Mouse (Mus musculus): ENCODE results near the gene Limk2. TPM values are rescaled to one million over a fixed set of nuclear protein-coding genes. Genes with fewer than 3 reads are reported as not detected.

Limk2 gene
- total RNA-seq, 2 experiments from 2014 or later, result 82.9 to 103 TPM

- DNase-seq (ENCODE audit: low spot score in 2 of 2), result no peak
- intact Hi-C loops (cut with DNase I), result no loop called here
Observed at GRCm38 (mm10) chr11:3344916-3345315, 64.1 kb downstream of the Limk2 start.

- intact Hi-C loops (cut with DNase I), result no loop called here
- DNase-seq (ENCODE audit: low spot score in 2 of 2), result no peak
Observed at GRCm38 (mm10) chr11:3341476-3341875, 67.5 kb downstream of the Limk2 start.

GRCm38 (mm10) chr11:3337961-3338360 lies 71.0 kb downstream of the Limk2 start:
- DNase-seq (ENCODE audit: low spot score in 2 of 2), result no peak
- intact Hi-C loops (cut with DNase I), result no loop called here

- DNase-seq (ENCODE audit: low spot score in 2 of 2), result peak; percentile 75 to 76
- intact Hi-C loops (cut with DNase I), result no loop called here
Observed at GRCm38 (mm10) chr11:3337173-3337955, 71.6 kb downstream of the Limk2 start.

GRCm38 (mm10) chr11:3336602-3337001 lies 72.4 kb downstream of the Limk2 start:
- intact Hi-C loops (cut with DNase I), result no loop called here
- DNase-seq (ENCODE audit: low spot score in 2 of 2), result no peak

- intact Hi-C loops (cut with DNase I), result no loop called here
Observed at GRCm38 (mm10) chr11:3335651-3336216, 73.3 kb downstream of the Limk2 start.

GRCm38 (mm10) chr11:3334711-3335316 lies 74.2 kb downstream of the Limk2 start:
- DNase-seq (ENCODE audit: low spot score in 2 of 2), result no peak
- intact Hi-C loops (cut with DNase I), result no loop called here

More at GRCm38 (mm10) chr11:3335651-3336216, 73.3 kb downstream of the Limk2 start:
- no peak for DNase-seq (ENCODE audit: low spot score in 2 of 2)

GRCm38 (mm10) chr11:3334141-3334710 lies 74.8 kb downstream of the Limk2 start:
- intact Hi-C loops (cut with DNase I), result no loop called here
- no peak for DNase-seq (ENCODE audit: low spot score in 2 of 2)

- no peak for DNase-seq (ENCODE audit: low spot score in 2 of 2)
- intact Hi-C loops (cut with DNase I), result no loop called here
Observed at GRCm38 (mm10) chr11:3333111-3333695, 75.8 kb downstream of the Limk2 start.

GRCm38 (mm10) chr11:3331756-3332642 lies 77.0 kb downstream of the Limk2 start:
- intact Hi-C loops (cut with DNase I), result loop anchor here (2.0 kb wide), 1 partner anchor 41 kb away; no protein-coding TSS in a partner anchor
- peak; percentile 91 to 93 for DNase-seq (ENCODE audit: low spot score in 2 of 2)

GRCm38 (mm10) chr11:3330991-3331750 lies 77.8 kb downstream of the Limk2 start:
- no peak for DNase-seq (ENCODE audit: low spot score in 2 of 2)
- intact Hi-C loops (cut with DNase I), result loop anchor here (2.0 kb wide), 1 partner anchor 40 kb away; no protein-coding TSS in a partner anchor

- DNase-seq (ENCODE audit: low spot score in 2 of 2), result peak; percentile 80 to 84
- intact Hi-C loops (cut with DNase I), result loop anchor here (2.0 kb wide), 1 partner anchor 40 kb away; no protein-coding TSS in a partner anchor
Observed at GRCm38 (mm10) chr11:3330566-3330965, 78.4 kb downstream of the Limk2 start.

- DNase-seq (ENCODE audit: low spot score in 2 of 2), result no peak
- intact Hi-C loops (cut with DNase I), result loop anchor here (2.0 kb wide), 1 partner anchor 39 kb away; no protein-coding TSS in a partner anchor
Observed at GRCm38 (mm10) chr11:3329891-3330451, 79.0 kb downstream of the Limk2 start, which contains the start of gene Pik3ip1. TSS of gene Pik3ip1 (plus strand) at chr11:3330401.

- DNase-seq (ENCODE audit: low spot score in 2 of 2), result no peak
- intact Hi-C loops (cut with DNase I), result no loop called here
Observed at GRCm38 (mm10) chr11:3328806-3329775, 79.9 kb downstream of the Limk2 start.

GRCm38 (mm10) chr11:3328271-3328670 lies 80.7 kb downstream of the Limk2 start:
- DNase-seq (ENCODE audit: low spot score in 2 of 2), result no peak
- intact Hi-C loops (cut with DNase I), result no loop called here

- intact Hi-C loops (cut with DNase I), result no loop called here
- no peak for DNase-seq (ENCODE audit: low spot score in 2 of 2)
Observed at GRCm38 (mm10) chr11:3318286-3318685, 90.7 kb downstream of the Limk2 start.

GRCm38 (mm10) chr11:3314148-3314547 lies 94.8 kb downstream of the Limk2 start:
- intact Hi-C loops (cut with DNase I), result no loop called here
- no peak for DNase-seq (ENCODE audit: low spot score in 2 of 2)
